Mouse (Mus musculus) stomach, postnatal 0 days (tissue): ENCODE results near the gene Tenm4. TPM values are rescaled to one million over a fixed set of nuclear protein-coding genes. Genes with fewer than 3 reads are reported as not detected.
A peak's percentile ranks its signal among the peaks of the same experiment; 100 is the strongest.

Source experiments
- ATAC-seq: fragments of 200-750 bp; cut with Nextera tagmentation; 2 replicates; pipeline ENCODE4 v1.8.0; 2017; ENCODE audit not compliant: low FRiP score, low TSS enrichment
- DNase-seq: peaks from one replicate; pipeline ENCODE4 v3.0.0-alpha.2; 2016; ENCODE audit warnings: low spot score
- H3K27ac ChIP-seq: fragments of 300-500 bp; sonication (generic); replicated peaks from 2 replicates; pipeline ENCODE4 v1.5.1; 2014; ENCODE audit warnings: mild to moderate bottlenecking, control low read depth
- H3K27me3 ChIP-seq: fragments of 300-500 bp; sonication (generic); 2 replicates; pipeline ENCODE4 v1.6.1; 2014; ENCODE audit warnings: low read length; ENCODE audit not compliant: control insufficient read depth, insufficient read depth
- H3K36me3 ChIP-seq: fragments of 300-500 bp; sonication (generic); 2 replicates; pipeline ENCODE4 v1.6.1; 2014; ENCODE audit warnings: low read length, mixed read lengths; ENCODE audit not compliant: control insufficient read depth, insufficient read depth
- H3K4me1 ChIP-seq: fragments of 300-500 bp; sonication (generic); replicated peaks from 2 replicates; pipeline ENCODE4 v1.6.1; 2014; ENCODE audit warnings: antibody characterized with exemption; ENCODE audit not compliant: control insufficient read depth, insufficient read depth
- H3K4me2 ChIP-seq: fragments of 300-500 bp; sonication (generic); replicated peaks from 2 replicates; pipeline ENCODE4 v1.6.1; 2014; ENCODE audit warnings: low read depth, mild to moderate bottlenecking, control low read depth, moderate library complexity
- H3K4me3 ChIP-seq: fragments of 300-500 bp; sonication (generic); 2 replicates; pipeline ENCODE4 v1.5.1; 2014; ENCODE audit warnings: low read depth, low read length, control low read depth
- H3K9ac ChIP-seq: fragments of 300-500 bp; sonication (generic); 2 replicates; pipeline ENCODE4 v1.6.1; 2014; ENCODE audit warnings: mild to moderate bottlenecking, low read length, control low read depth, mixed read lengths
- H3K9me3 ChIP-seq: fragments of 300-500 bp; sonication (generic); 2 replicates; pipeline ENCODE4 v1.6.1; 2016; ENCODE audit warnings: low read length; ENCODE audit not compliant: control insufficient read depth
- CTCF ChIP-seq: IDR thresholded peaks from 2 replicates; pipeline ENCODE4 v1.5.1; 2016; ENCODE audit warnings: antibody characterized with exemption, low read depth, mild to moderate bottlenecking, moderate library complexity
- EP300 ChIP-seq: optimal IDR thresholded peaks from 2 replicates; pipeline ENCODE3; 2016; ENCODE audit warnings: antibody characterized with exemption
- WGBS: fragments of 180-500 bp; shearing (Covaris S2); extraction: QIAGEN DNeasy Blood & Tissue Kit; methylation state at CpG from one replicate; pipeline ENCODE4 v1.1.7; 2014; 5-methylcytosine and 5-hydroxymethylcytosine counted together
- polyA plus RNA-seq: library from polyadenylated mRNA; unstranded; fragments of >200 nt; fragmentation: Nextera tagmentation; extraction: Ambion mirVana; gene quantifications from 2 replicates; pipeline ENCODE4 v1.2.1, GENCODE M21; 2015

Gene Tenm4
- polyA plus RNA-seq, 1 experiment from 2014 or later: 7.2 TPM

DNA sequence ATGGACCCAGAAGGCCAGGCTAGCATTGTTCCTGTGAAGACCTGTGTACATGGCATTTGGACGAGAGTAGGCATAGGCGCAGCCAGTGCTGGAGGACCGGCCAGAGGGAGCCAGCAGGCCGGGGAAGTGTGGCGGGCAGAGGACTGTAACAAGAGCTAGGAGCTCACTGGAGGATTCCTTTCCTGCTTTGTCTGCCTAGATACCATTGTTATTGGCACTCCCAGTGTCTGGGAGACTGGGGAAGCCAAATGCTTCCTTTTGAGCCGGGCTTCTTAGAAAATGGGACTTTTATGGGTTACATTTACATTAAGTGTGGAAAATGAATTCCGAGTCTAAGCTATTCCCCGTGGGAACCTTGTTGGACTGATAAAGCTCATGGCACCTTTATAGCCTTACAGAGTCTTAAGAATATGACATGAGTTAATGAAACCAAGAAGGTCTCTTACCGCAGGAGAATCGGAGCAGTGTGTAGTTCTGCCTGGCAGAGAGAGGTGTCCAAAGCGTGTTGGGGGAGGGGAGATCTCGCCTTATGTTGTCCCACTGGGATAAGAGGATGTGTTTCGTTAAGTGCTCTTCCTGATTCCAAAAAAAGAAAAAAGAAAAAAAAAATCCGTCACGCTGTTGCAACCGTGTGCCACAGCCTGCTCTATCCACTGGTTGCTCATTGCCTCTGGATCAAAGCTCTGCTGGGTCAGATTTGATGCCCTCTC is 737.1 kb downstream of the Tenm4 start:
- no peak overlapping the region for H3K9ac ChIP-seq
- ATAC-seq: no peak
- no peaks in the 10 kb centered on the region for H3K36me3 ChIP-seq
- H3K27me3 ChIP-seq: no peaks in the 10 kb centered on the region
- WGBS: 83% methylated on average over 16 of the region's 16 CpGs
- H3K4me2 ChIP-seq: no peak overlapping the region
- H3K9me3 ChIP-seq: no peaks in the 10 kb centered on the region
- DNase-seq: no peak
- H3K27ac ChIP-seq: no peak overlapping the region
- TF ChIP-seq EP300 (no peak), CTCF (no peak)
- H3K4me3 ChIP-seq: no peak overlapping the region
- H3K4me1 ChIP-seq: no peaks in the 10 kb centered on the region

DNA sequence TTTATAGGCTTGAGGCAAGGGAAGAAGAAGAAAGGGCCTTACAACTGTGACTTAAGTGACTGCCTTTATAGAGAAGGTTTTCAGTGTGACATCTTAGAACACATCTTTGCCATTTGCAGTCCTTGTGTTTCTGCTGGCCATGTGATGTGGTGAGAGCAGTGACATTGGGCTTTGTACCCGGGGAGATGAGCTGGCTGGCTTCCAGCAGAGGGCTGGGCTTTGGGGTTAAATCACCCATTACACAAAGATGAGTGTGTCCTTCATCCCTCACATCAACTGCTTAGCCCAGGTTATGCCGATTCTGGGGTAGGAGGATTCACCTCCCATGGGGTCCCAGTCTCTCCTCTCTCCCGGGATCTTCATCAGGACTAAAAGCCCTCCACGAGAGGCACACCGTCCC is 738.8 kb downstream of the Tenm4 start:
- WGBS: 80% methylated on average over 5 of the region's 5 CpGs
- DNase-seq: no peak
- TF ChIP-seq CTCF (no peak), EP300 (no peak)

DNA sequence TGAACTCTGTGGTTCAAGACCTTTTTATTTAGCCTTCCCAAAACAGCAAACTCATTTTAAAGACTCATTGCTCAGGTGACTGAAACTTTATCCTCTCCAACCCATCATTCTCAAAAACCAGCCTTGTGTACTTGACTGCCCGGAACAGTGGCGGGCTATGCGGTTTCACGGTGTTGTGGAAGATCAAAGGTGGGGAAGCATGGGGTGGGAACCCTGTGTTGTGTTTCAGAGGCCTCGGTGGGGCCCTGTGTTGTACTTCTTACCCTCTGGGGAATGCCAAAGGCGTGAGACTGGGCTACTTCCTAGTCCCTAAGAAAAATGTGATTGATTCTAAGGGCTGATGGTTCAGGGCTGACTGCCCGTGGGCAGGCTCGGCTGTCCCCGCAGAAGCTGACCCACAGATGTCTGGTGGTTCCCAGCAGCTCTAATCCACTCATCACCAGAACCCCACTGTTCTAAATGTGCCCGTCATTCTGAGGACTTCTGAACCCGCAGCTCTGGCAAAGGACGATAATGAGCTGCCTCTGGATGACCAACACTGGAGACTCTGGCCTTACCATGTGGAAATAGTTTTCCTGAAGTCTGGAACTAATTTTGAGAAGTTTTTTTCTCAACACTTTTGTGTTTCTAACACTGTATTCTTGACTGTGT is 739.4 kb downstream of the Tenm4 start:
- H3K4me1 ChIP-seq: no peaks in the 10 kb centered on the region
- TF ChIP-seq EP300 (no peak), CTCF (no peak)
- no peak overlapping the region for H3K27ac ChIP-seq
- H3K4me3 ChIP-seq: no peak overlapping the region
- H3K27me3 ChIP-seq: no peaks in the 10 kb centered on the region
- no peak for ATAC-seq
- no peaks in the 10 kb centered on the region for H3K9me3 ChIP-seq
- H3K4me2 ChIP-seq: no peak overlapping the region
- no peak overlapping the region for H3K9ac ChIP-seq
- H3K36me3 ChIP-seq: no peaks in the 10 kb centered on the region
- WGBS: 69% methylated on average over 12 of the region's 12 CpGs
- DNase-seq: no peak

More for the DNA sequence above, 738.8 kb downstream of the Tenm4 start:
- Histone ChIP-seq H3K9ac (no peak overlapping the region), H3K4me2 (no peak overlapping the region), H3K27me3 (no peaks in the 10 kb centered on the region), H3K36me3 (no peaks in the 10 kb centered on the region), H3K4me3 (no peak overlapping the region), H3K4me1 (no peaks in the 10 kb centered on the region), H3K9me3 (no peaks in the 10 kb centered on the region), H3K27ac (no peak overlapping the region)
- ATAC-seq: no peak

DNA sequence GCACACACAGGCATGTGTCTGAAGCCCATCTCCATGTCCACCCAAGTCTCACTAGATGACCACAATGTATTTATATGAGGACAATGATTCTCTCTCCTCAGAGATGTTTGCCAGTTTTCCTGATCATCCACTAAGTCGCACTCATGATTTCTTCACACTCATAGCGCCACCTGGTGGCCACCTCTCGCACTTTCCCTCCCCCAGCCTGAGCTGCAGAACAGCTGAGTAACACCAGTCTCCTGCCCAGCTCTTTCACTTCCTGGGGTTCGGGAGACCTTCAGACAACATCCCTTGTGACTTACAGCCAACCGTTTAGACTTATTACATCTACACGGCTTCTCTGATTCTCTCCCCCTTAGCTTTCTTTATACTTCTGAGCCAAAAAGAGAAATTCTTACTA is 743.0 kb downstream of the Tenm4 start:
- WGBS: 3% methylated on average over 6 of the region's 6 CpGs
- TF ChIP-seq EP300: no peak
- peak; percentile 97 for TF ChIP-seq CTCF
- Histone ChIP-seq H3K36me3 (no peaks in the 10 kb centered on the region), H3K9ac (no peak overlapping the region), H3K4me2 (no peak overlapping the region), H3K4me3 (no peak overlapping the region), H3K9me3 (no peaks in the 10 kb centered on the region), H3K4me1 (no peaks in the 10 kb centered on the region), H3K27me3 (no peaks in the 10 kb centered on the region), H3K27ac (no peak overlapping the region)
- no peak; the same call in 1 of the 2 replicates for ATAC-seq
- peak; percentile 86 for DNase-seq

DNA sequence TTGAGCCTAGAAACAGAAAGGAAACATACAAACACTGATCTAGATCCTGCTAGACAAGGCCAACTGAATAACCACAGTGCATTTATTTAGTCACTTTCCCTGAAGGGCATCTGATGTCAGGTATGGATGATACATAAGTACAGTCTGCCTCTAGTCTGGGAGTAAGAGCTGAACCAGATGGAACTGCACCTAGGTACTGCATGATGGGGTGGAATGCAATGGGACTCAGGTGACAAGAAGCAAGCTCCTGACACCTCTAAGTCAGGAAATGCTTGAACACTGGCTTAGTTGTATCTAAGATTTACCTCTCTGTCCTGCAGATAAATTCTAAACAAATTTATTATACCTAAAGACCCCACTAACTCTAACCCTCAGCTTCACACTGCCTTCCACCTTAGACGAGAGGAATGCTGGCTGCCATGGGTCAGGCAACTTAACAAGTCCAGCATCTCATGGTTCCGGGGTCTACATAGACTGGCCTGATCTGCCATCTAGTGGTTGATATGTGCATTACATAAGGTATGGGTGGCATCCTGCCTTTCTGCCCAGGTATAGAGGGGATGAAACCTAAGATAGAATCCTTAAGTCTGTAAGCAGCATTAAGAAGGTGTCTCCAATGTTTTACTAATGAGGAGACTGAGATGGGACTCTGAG is 744.5 kb downstream of the Tenm4 start:
- Histone ChIP-seq H3K27ac (no peak overlapping the region), H3K4me1 (no peaks in the 10 kb centered on the region), H3K36me3 (no peaks in the 10 kb centered on the region), H3K9me3 (no peaks in the 10 kb centered on the region), H3K9ac (no peak overlapping the region), H3K4me3 (no peak overlapping the region), H3K4me2 (no peak overlapping the region), H3K27me3 (no peaks in the 10 kb centered on the region)
- DNase-seq: peak; percentile 54
- ATAC-seq: peak; percentile 81
- TF ChIP-seq CTCF: peak; percentile 96
- no peak for TF ChIP-seq EP300
- 1% methylated on average over 2 of the region's 2 CpGs for WGBS
